Mouse (Mus musculus) right cerebral cortex, postnatal 14 days (tissue): ENCODE measurements at regions not wholly inside any gene's neighbourhood (a gene's known extent, or its start where the extent isn't known, plus 50 kb on each side); places are given as distances from the start of the nearest gene placed in this dataset.

Source experiments
- DNase-seq: peaks from one replicate; pipeline ENCODE4 v3.0.0; 2022

DNA sequence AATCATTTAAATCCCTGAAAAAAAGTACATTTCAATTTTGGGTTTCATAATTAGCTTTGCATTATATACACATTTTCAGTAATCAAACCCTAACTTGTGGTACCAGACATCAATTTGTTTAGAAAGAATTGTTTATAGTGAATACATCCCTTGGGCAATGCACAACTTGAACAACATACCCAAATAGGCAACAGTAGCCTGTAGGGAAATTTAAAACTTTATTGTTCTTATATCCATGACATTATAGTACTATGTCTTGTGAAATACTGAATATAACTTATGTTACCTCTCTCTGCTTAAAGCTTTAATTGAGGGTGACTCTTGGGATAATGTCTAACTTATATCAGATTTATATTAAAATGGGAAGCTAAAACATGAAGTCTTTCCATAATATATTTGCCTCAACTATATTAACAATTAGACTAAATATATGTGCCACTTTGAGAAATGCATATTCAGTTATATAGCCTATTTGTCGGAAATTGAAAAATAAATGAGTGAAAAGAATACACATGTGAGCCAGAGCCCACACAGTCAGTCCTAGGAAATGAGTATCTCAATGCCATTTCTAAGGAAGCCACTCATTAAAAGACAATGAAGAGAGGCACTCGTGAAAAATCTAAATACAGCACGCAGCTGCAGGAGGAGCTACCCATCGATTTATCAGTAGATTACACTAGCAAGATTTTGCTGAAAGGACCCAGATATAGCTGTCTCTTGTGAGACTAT, 458.1 kb upstream of the Slitrk6 start:
- DNase-seq = no peak

DNA sequence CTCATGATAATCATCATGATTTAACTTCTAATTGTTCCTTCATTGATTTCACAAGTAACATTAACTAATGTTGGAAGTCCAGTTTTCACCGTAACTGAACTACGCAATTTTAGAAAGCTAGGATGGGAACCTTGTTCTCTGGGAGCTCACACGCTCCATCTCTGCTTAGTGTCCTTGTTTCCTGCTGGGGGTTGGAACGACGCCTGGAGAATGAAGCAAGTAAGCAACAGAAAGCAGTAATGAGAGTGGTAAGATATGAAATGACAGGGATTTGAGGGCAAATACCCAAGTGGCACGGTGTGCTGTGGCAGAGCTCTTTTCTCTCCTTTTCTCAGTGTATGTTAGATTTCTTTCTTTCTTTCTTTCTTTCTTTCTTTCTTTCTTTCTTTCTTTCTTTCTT, 448.0 kb upstream of the Slitrk5 start:
- no peak for DNase-seq

GRCm38 (mm10) chr14:111239121-111239520, 435.8 kb upstream of the Slitrk5 start:
- no peak for DNase-seq

GRCm38 (mm10) chr14:111249347-111249946, 425.4 kb upstream of the Slitrk5 start:
- peak; percentile 71 for DNase-seq

DNA sequence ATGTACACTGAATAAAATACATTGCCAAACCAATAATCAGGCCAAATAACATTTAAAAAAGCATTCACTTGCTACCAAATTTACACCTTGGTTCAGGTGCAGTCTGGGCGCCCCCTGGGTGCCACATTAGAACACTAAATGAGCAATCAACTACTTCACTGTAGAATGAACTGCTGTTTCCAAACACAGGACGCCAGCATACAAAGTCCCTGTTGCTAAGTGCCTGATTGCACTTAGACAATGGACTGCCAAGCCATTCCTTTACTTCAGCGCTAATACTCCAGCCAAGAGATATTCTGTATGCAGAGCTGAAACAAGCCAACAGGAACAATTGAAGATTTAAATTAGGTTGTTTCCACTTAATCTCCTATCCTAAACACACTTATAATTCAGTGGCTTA, 421.7 kb upstream of the Slitrk5 start:
- no peak for DNase-seq

- no peak for DNase-seq
Measured at GRCm38 (mm10) chr14:111261696-111262095, 413.2 kb upstream of the Slitrk5 start.

GRCm38 (mm10) chr14:111270239-111270638, 404.7 kb upstream of the Slitrk5 start:
- DNase-seq = no peak

- no peak for DNase-seq
Measured at GRCm38 (mm10) chr14:111281354-111281753, 393.5 kb upstream of the Slitrk5 start.

- DNase-seq = no peak
Measured at GRCm38 (mm10) chr14:111283681-111284461, 391.0 kb upstream of the Slitrk5 start.

GRCm38 (mm10) chr14:111285981-111286380, 388.9 kb upstream of the Slitrk5 start:
- DNase-seq = no peak

DNA sequence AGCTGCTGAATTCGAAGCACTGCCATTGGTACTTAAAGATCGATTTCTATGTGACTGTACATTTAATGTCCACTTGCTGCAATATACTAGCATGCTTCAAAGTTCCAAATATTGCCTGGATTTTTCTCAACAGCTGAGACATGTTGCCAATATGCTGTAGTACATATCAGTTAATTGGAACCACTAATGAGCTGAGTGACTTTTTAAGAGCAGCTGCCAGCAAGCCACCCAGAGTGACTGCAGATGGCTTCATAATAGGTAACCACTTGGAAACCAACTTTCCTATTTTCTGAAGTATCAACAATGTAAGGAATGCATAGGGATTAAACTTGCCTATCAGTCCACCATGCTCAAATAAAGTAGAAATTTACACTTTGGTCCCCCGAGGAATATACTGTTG, 379.4 kb upstream of the Slitrk5 start:
- no peak for DNase-seq

GRCm38 (mm10) chr14:111297796-111298195, 377.1 kb upstream of the Slitrk5 start:
- no peak for DNase-seq

DNA sequence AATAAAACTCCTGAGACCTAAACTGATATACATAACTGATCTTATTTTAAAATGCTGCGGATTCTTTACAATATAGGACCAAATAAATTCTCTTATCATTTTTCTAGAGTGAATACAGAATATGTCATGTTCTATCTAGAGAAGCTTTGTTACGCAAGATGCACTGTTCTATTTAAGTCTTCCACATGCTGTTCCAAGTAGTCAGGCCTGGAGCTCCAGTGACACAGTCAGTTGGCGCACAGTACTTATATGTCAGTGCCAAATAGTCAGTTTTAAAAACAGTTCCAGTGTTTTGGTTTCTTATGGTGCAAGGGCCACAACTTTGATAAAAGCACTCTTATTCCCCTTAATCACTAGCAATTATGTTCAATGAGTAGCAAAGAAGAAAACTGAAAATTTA, 344.3 kb upstream of the Slitrk5 start:
- no peak for DNase-seq

- DNase-seq = no peak
Measured at GRCm38 (mm10) chr14:111353518-111353917, 321.4 kb upstream of the Slitrk5 start.

- DNase-seq = no peak
Measured at GRCm38 (mm10) chr14:111396803-111397202, 278.1 kb upstream of the Slitrk5 start.

DNA sequence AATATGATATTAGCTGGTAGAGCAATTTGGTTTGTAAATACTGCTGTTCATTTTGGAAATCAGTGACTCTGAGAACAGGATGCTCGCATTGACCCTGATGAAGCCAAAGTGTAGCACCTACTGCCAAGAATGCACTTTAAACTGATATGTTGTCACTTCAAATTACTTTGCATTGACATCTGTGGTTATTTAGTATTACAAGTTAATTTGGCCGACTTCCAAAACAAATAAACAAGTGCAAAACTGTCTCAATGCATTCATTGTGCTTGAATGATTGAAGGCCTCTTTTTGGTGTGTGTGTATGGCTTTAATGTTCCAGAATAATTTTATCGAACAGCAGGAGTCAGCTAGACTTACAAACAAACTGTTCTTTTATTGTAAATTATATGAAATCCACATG, 274.1 kb upstream of the Slitrk5 start:
- no peak for DNase-seq

- no peak for DNase-seq
Measured at GRCm38 (mm10) chr14:111402538-111402937, 272.4 kb upstream of the Slitrk5 start.

DNA sequence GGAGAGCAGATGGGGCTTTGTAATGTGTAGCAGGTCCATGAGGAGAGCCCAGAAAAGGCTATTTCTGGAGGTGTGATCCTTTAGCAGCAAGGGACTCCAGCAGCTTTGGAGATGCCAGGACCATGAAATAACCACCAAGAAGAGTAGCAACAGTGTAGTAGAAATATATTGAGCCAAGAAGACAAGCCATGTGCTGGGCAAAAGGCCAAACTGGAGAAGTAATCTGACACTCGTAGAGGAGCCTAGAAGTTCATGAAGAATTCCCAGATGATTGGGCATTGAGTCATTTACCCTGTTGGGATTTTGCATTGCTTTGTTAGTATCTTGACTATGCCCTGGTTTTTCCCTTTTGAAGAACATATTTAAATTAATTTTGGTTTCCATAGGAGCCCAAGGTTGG, 271.3 kb upstream of the Slitrk5 start:
- no peak for DNase-seq

GRCm38 (mm10) chr14:111413543-111413942, 261.4 kb upstream of the Slitrk5 start:
- DNase-seq = no peak

GRCm38 (mm10) chr14:111418531-111418930, 256.4 kb upstream of the Slitrk5 start:
- no peak for DNase-seq

- DNase-seq = no peak
Measured at GRCm38 (mm10) chr14:111429101-111429857, 245.6 kb upstream of the Slitrk5 start.
